9 mouse cellular contexts compared by ENCODE assay signal in the genomic region with DNA sequence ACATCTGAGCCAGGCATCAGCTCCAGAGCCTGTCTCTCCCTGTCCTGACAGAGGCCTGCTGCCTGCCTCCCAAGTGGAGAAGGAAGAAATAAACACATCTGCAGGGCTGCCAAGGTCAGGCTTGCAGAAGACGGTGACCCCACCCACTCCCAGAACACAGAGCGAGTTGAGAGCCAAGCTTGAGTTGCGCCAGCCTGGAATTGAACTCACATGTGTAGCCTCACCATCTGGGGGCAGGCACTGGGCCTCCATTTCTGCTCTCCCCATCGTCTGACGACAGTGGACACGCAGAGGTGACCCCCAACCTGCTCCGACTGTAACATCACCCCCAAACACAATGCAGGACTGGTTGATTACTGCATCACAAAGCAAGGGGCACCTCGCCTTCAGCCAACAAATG. TPM values are rescaled to one million over a fixed set of nuclear protein-coding genes. Genes with fewer than 3 reads are reported as not detected.
DNase-seq lines count a peak whose midpoint lies in the region; ATAC-seq and TF ChIP-seq lines count a peak whose summit lies in the region.
"Had no signal": no experiment of that assay in that cellular context is flagged by ENCODE, and none has a peak within 500 bp of the region (broad histone marks: within the 10 kb centered on the region; RNA-seq: fewer than 3 reads in every experiment).

No protein-coding gene starts in this region.

- no peak overlapping the region for H3K4me3 ChIP-seq in hindbrain, embryonic 10.5 days
- no peak overlapping the region for H3K4me3 ChIP-seq in hindbrain, embryonic 14.5 days (replicated peaks; ENCODE audit: low read length)
- H3K4me3 ChIP-seq in lung, embryonic 14.5 days (ENCODE audit: low read depth, low read length), result no peak overlapping the region
- H3K4me3 ChIP-seq: erythroblast, embryonic 14.5 days had no signal

- 73% methylated on average over 8 of the region's 8 CpGs for WGBS in hindbrain, embryonic 10.5 days
- 71% methylated on average over 8 of the region's 8 CpGs for WGBS in hindbrain, embryonic 14.5 days
- WGBS in lung, embryonic 14.5 days, result 56% methylated on average over 8 of the region's 8 CpGs

- H3K9me3 ChIP-seq in hindbrain, embryonic 10.5 days, result 0 out of 2 replicates have a peak, but pooled peaks cover 5% of the 10 kb centered on the region
- H3K9me3 ChIP-seq in hindbrain, embryonic 14.5 days (ENCODE audit: control insufficient read depth, low read length), result no peaks in the 10 kb centered on the region
- H3K9me3 ChIP-seq in lung, embryonic 14.5 days (ENCODE audit: low read depth, low read length), result 0 out of 2 replicates have a peak, but pooled peaks cover 4% of the 10 kb centered on the region

- H3K27me3 ChIP-seq in hindbrain, embryonic 10.5 days (ENCODE audit: insufficient read depth, poor library complexity, severe bottlenecking), result no peaks in the 10 kb centered on the region
- no peaks in the 10 kb centered on the region for H3K27me3 ChIP-seq in hindbrain, embryonic 14.5 days (ENCODE audit: control insufficient read depth, insufficient read depth, low read length)
- no peaks in the 10 kb centered on the region for H3K27me3 ChIP-seq in lung, embryonic 14.5 days (ENCODE audit: insufficient read depth, low read length)

- no peak overlapping the region for H3K4me2 ChIP-seq in hindbrain, embryonic 14.5 days (replicated peaks)
- no peak overlapping the region for H3K4me2 ChIP-seq in lung, embryonic 14.5 days

- DNase-seq in hindbrain, embryonic 10.5 days (ENCODE audit: low spot score), result no peak
- DNase-seq in hindbrain, embryonic 14.5 days (ENCODE audit: low spot score), result no peak
- peak; percentile 76 for DNase-seq in adrenal gland, postnatal 10 days
- peak; percentile 46 to 73 for DNase-seq in heart, adult 9 months (ENCODE audit: low spot score in 2 of 2)
- peak; percentile 61 for DNase-seq in lung, embryonic 14.5 days
- no peak for DNase-seq in spleen, adult 18-20 months
- DNase-seq in layer of hippocampus, adult 18-20 months (ENCODE audit: low spot score in 2 of 2), result no peak

- ATAC-seq in hindbrain, embryonic 14.5 days (ENCODE audit: low FRiP score), result no peak
- peak; percentile 64; the same call in 1 of the 2 replicates for ATAC-seq in lung, embryonic 14.5 days (ENCODE audit: insufficient read depth)
- no peak for ATAC-seq in megakaryocyte progenitor cell, adult 5-6 weeks (replicated peaks; ENCODE audit: poor library complexity)

- TF ChIP-seq CTCF in lung, embryonic 14.5 days (IDR thresholded peaks at IDR 0.05; ENCODE audit: low read depth), result no peak

- H3K36me3 ChIP-seq in hindbrain, embryonic 10.5 days, result peaks cover 42% of the 10 kb centered on the region
- no peaks in the 10 kb centered on the region for H3K36me3 ChIP-seq in hindbrain, embryonic 14.5 days (replicated peaks; ENCODE audit: control insufficient read depth, insufficient read depth)
- no peaks in the 10 kb centered on the region for H3K36me3 ChIP-seq in lung, embryonic 14.5 days (ENCODE audit: insufficient read depth)

- peaks cover 82% of the 10 kb centered on the region for H3K4me1 ChIP-seq in hindbrain, embryonic 10.5 days (replicated peaks)
- peaks cover 51% of the 10 kb centered on the region for H3K4me1 ChIP-seq in hindbrain, embryonic 14.5 days (replicated peaks; ENCODE audit: control insufficient read depth, insufficient read depth, low read length)
- peaks cover 9% of the 10 kb centered on the region; the same call in 1 of the 2 replicates for H3K4me1 ChIP-seq in lung, embryonic 14.5 days (ENCODE audit: insufficient read depth)

- H3K9ac ChIP-seq in hindbrain, embryonic 14.5 days, result no peak overlapping the region
- no peak overlapping the region for H3K9ac ChIP-seq in lung, embryonic 14.5 days

- peak overlapping the region; percentile 54; the same call in 1 of the 2 replicates for H3K27ac ChIP-seq in hindbrain, embryonic 10.5 days
- H3K27ac ChIP-seq in hindbrain, embryonic 14.5 days, result no peak overlapping the region
- H3K27ac ChIP-seq in lung, embryonic 14.5 days (ENCODE audit: low read depth), result no peak overlapping the region

RNA-seq across cellular contexts. Expression of a gene that starts 12.4 kb away (rescaled TPM):
- polyA plus RNA-seq in hindbrain, embryonic 10.5 days (2016; fragmentation: Nextera tagmentation; extraction: Ambion mirVana), result 48.6 and 55.1 TPM in 2 replicates
- 28.6 and 31.3 TPM in 2 replicates for polyA plus RNA-seq in hindbrain, embryonic 14.5 days (2014; fragmentation: Nextera tagmentation; extraction: Ambion mirVana)
- total RNA-seq in adrenal gland, postnatal 10 days (2021), result 100 to 1,000 TPM in 1 of 2 experiments, 10 to 100 TPM in 1; 84.9 to 114 TPM
- 36.8 and 39.9 TPM in 2 replicates for polyA plus RNA-seq in lung, embryonic 14.5 days (2014; fragmentation: Nextera tagmentation; extraction: Ambion mirVana)
- 0.39 TPM in 1 of 2 replicates, not detected in the other for total RNA-seq in megakaryocyte progenitor cell, adult 5-6 weeks (2015)
- total RNA-seq in megakaryocyte progenitor cell, adult 5-6 weeks (2017), result not detected in 2 replicates
- total RNA-seq in layer of hippocampus, adult 18-20 months (2021), result 10 to 100 TPM; 27.8 to 31.3 TPM

Comparison
In these comparisons a context has a peak if more than half of its experiments do, and no peak if none do; other contexts are left out.
1. DNase-seq: peak in adrenal gland, postnatal 10 days (single experiment), heart, adult 9 months (2 of 2) and lung, embryonic 14.5 days (single experiment); none in hindbrain, embryonic 10.5 days (single experiment), hindbrain, embryonic 14.5 days (single experiment), spleen, adult 18-20 months (0 of 2) and layer of hippocampus, adult 18-20 months (0 of 2).
2. RNA of a gene that starts 12.4 kb away (total RNA-seq): 84.9 to 114 TPM in adrenal gland, postnatal 10 days and 27.8 to 31.3 TPM in layer of hippocampus, adult 18-20 months; 0.39 TPM in megakaryocyte progenitor cell, adult 5-6 weeks; every median in the first group is over 10 times any median in the second.